Mouse (Mus musculus) testis, adult 2 months (tissue): ENCODE measurements around the gene Ankrd39. TPM values are rescaled to one million over a fixed set of nuclear protein-coding genes. Genes with fewer than 3 reads are reported as not detected.

Experiments
- H3K27ac ChIP-seq: fragments of 200-500 bp; 2 replicates; pipeline ENCODE4 v1.5.1; 2012; ENCODE audit warnings: low read depth, low read length; ENCODE audit not compliant: control insufficient read depth, insufficient read depth
- H3K27me3 ChIP-seq: fragments of 200-500 bp; 2 replicates; pipeline ENCODE4 v1.6.1; 2012; ENCODE audit warnings: mild to moderate bottlenecking, low read length, moderate library complexity; ENCODE audit not compliant: control insufficient read depth, insufficient read depth
- H3K36me3 ChIP-seq: fragments of 200-500 bp; 2 replicates; pipeline ENCODE4 v1.6.1; 2012; ENCODE audit warnings: mild to moderate bottlenecking, low read length; ENCODE audit not compliant: control insufficient read depth, insufficient read depth
- H3K4me1 ChIP-seq: fragments of 200-500 bp; 2 replicates; pipeline ENCODE4 v1.6.1; 2012; ENCODE audit warnings: low read length; ENCODE audit not compliant: control insufficient read depth, insufficient read depth
- H3K4me3 ChIP-seq: fragments of 200-500 bp; 2 replicates; pipeline ENCODE4 v1.5.1; 2012; ENCODE audit warnings: low read depth, mild to moderate bottlenecking, low read length, moderate library complexity, mixed read lengths; ENCODE audit not compliant: control insufficient read depth
- CTCF ChIP-seq: fragments of 200-500 bp; IDR thresholded peaks from 2 replicates; pipeline ENCODE4 v1.5.1; 2012; ENCODE audit warnings: low read depth, mild to moderate bottlenecking, inconsistent platforms, low read length, moderate library complexity; ENCODE audit not compliant: control insufficient read depth, insufficient read depth, insufficient replicate concordance
- POLR2A ChIP-seq: fragments of 200-500 bp; IDR thresholded peaks from 2 replicates; pipeline ENCODE4 v1.6.1; 2012; ENCODE audit warnings: low read depth, mild to moderate bottlenecking, inconsistent platforms, low read length, moderate library complexity; ENCODE audit not compliant: control insufficient read depth
- polyA plus RNA-seq: library from polyadenylated mRNA; depleted of rRNA; stranded (reverse); fragments of >200 nt; gene quantifications from 2 replicates; pipeline ENCODE4 v1.2.3, GENCODE M21; 2012

Gene Ankrd39
- polyA plus RNA-seq, 1 experiment = 13.7 TPM

DNA sequence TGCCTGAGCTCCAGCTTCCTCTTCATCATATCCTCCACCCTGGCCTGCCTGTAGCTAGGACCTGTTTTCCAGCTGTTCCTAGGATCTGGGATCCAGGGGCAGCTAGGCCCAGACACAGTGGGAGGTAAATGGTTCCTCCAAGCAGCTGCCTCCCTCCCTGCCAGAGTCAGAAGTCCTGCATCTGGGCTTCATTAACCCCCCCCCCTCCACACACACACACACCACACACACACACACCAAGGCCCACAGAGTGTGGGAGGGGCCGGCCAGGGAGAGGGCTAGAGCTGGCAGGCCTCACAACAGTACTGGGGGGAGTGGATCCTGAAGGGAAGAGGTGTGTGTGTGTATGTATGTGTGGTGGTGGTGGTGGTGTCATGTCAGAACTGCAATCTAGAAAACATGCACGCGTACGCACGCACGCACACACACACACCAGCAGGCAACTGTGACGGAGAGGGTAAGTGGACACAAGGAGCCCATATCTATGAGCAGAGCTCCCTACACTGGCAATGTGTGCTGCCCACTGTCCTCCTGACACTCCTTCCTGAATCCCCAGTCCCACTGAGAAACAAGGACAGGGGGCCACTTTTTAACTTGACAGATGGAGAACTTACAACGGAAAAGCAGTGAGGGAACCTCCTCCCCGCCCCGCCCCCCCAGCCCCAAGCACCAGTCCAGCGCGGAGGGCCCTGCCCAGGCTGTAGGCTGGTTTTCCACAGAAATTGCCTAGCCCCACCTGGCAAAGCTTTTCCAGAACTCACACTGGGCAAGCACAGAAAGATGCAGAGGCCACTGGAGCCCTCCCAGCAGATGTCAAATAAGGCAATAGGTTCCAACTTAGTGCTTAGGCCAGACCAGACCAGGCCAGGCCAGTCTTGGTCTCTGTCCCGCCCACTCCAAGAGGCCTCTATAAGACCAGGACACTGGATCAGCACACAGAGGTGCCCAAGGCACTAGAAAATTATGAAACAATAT, 41.5 kb upstream of the Ankrd39 start:
- Histone ChIP-seq H3K27me3 (no peaks in the 10 kb centered on the region), H3K27ac (peak overlapping the region; percentile 68), H3K4me1 (no peaks in the 10 kb centered on the region), H3K4me3 (no peak overlapping the region), H3K36me3 (no peaks in the 10 kb centered on the region)
- TF ChIP-seq POLR2A (no peak), CTCF (no peak)

DNA sequence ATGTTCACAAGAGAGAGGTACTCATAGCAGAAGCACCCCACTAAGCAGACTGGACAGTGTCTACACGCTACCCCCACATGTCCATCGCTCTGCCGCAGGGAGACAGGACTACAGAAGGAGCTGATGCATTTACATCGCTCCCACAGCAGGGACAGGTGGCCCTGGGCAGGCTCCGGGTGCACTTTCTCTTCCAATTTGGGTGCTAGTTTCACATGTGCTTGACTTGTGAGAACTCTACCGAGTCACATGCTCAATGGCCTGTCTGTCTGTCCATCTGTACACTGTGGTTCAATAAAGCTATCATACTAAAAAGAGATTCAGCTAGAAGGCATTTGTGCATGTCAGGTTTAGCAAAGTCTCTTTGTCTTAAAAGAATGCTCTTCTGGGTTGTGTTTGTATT, 40.6 kb upstream of the Ankrd39 start:
- Histone ChIP-seq H3K27me3 (no peaks in the 10 kb centered on the region), H3K36me3 (no peaks in the 10 kb centered on the region; the same call in 1 of the 2 replicates), H3K27ac (no peak overlapping the region), H3K4me3 (no peak overlapping the region), H3K4me1 (no peaks in the 10 kb centered on the region)
- TF ChIP-seq CTCF (no peak), POLR2A (no peak)

DNA sequence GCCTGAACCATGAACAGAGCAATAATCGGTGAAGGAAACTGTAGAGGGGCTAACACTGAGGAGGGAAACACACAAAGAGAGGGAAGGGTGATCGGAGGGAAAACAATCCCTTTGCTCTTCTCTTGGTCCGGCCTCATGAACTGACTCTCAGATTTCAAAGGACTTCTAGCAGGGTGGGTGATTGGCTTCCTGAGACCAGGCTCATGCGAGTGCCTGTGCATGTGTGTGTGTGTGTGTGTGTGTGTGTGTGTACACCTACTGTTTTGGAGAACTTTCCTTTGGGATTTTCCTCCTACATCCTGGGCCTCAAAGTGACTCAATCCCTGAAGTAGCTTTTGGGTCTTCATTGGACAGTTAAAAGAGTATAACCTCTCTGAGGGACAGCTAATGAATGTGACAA, 39.0 kb upstream of the Ankrd39 start:
- TF ChIP-seq CTCF (no peak), POLR2A (no peak)
- H3K4me1 ChIP-seq = no peaks in the 10 kb centered on the region
- no peak overlapping the region for H3K27ac ChIP-seq

DNA sequence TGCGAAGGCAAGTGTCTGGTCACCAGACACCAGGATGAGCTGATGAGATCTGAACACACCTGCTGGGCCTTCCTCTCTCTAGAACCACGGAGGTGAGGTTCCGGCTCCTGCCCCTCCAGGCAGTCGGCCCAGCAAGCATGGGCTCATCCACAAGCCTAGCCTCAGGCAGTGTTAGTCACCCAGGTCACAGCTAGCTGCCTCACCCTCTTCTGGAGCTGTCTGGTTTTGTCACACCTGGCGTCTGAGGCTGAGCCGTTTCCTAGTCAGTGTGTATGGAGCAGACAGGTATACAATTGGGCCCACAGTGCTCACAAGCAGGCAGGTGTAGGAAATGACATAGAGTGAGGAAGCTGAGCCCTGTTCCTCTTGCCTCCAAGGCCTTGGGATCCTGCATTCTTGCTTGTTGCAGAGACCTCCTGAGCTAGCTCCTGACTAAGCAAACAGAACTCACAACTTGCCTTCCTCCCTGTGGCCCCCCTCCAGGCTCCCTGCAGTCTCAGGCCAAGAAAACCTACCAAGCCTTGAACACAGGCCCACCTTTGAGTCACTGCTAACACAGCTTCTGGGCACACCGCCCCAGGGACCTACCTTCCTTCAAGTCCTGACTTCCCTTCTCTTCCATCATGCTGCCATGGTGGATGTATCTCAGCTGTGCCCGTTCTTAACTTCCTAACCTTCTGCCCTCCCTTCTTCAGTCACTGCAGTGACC, 36.3 kb upstream of the Ankrd39 start:
- Histone ChIP-seq H3K27ac (no peak overlapping the region), H3K36me3 (no peaks in the 10 kb centered on the region; the same call in 1 of the 2 replicates), H3K4me1 (peaks cover 4% of the 10 kb centered on the region; the same call in 1 of the 2 replicates), H3K27me3 (no peaks in the 10 kb centered on the region), H3K4me3 (no peak overlapping the region)
- TF ChIP-seq CTCF (no peak), POLR2A (no peak)

More for the DNA sequence above, 39.0 kb upstream of the Ankrd39 start:
- no peaks in the 10 kb centered on the region for H3K27me3 ChIP-seq
- H3K36me3 ChIP-seq = no peaks in the 10 kb centered on the region; the same call in 1 of the 2 replicates
- no peak overlapping the region for H3K4me3 ChIP-seq

DNA sequence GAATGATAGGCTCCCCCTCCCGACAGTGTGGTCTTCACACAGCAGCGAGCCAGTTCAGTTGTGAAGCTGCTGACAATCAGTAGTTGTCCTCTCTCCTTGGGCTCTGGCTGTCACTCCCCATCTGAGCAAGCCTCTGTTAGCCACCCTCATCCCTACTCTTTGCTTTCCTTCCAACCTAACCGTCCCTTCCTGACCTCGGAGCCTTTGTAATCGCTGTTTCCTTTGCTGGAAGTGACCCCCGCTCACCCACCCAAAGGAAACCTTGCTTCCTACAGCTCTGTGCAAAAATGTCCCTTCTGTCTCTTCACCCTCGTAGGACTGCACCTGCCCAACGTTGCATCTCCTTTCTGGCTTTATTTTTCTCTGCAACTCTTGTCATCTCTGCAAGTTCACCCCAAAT, 35.0 kb upstream of the Ankrd39 start:
- Histone ChIP-seq H3K4me1 (peaks cover 4% of the 10 kb centered on the region; the same call in 1 of the 2 replicates), H3K27ac (no peak overlapping the region)
- TF ChIP-seq CTCF (no peak), POLR2A (no peak)

DNA sequence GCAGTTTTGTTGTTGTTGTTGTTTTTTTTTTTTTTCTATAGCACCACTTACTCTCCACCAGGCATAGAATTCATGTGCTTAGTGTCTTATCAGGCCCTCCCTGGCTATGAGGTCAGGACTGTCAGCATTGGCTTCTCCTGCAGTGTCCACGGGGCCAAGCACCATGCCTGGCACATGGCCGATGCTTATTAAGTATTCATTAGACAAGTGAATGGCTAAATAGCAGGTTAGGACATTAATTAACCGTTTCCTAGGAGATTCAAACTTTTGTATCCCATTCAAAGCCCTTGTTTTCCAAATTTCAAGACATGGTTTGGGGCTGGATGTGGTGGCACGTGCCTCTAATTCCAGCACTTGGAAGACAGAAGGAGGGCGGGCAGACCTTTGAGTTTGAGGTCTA, 34.0 kb upstream of the Ankrd39 start:
- no peak for TF ChIP-seq POLR2A
- Histone ChIP-seq H3K36me3 (no peaks in the 10 kb centered on the region; the same call in 1 of the 2 replicates), H3K4me1 (peaks cover 4% of the 10 kb centered on the region; the same call in 1 of the 2 replicates), H3K27me3 (no peaks in the 10 kb centered on the region), H3K27ac (peak overlapping the region; percentile 36; the same call in 1 of the 2 replicates), H3K4me3 (no peak overlapping the region)

More for the DNA sequence above, 35.0 kb upstream of the Ankrd39 start:
- Histone ChIP-seq H3K36me3 (no peaks in the 10 kb centered on the region; the same call in 1 of the 2 replicates), H3K27me3 (no peaks in the 10 kb centered on the region), H3K4me3 (no peak overlapping the region)
